Mouse (Mus musculus) CD4-positive, CD25-positive, alpha-beta regulatory T cell, adult 9 weeks (primary cell): ENCODE data around the gene D10Wsu102e. TPM values are rescaled to one million over a fixed set of nuclear protein-coding genes. Genes with fewer than 3 reads are reported as not detected.

Experiments used
- polyA plus RNA-seq: library from polyadenylated mRNA; unstranded; fragments of 100-300 nt; shearing (Covaris generic); gene quantifications from one replicate; pipeline ENCODE4 v1.2.1, GENCODE M21; 2017

D10Wsu102e gene
- polyA plus RNA-seq = 1.1 TPM

GRCm38 (mm10) chr10:83359956-83360355 lies at the start of gene D10Wsu102e:
TSS of gene D10Wsu102e (plus strand) at chr10:83360221.

GRCm38 (mm10) chr10:83337159-83337951 lies 22.7 kb upstream of the D10Wsu102e start, which contains the start of gene Slc41a2:
TSS of gene Slc41a2 (minus strand) at chr10:83337882.

GRCm38 (mm10) chr10:83533910-83534283 lies 173.9 kb downstream of the D10Wsu102e start, which contains the start of gene Aldh1l2:
TSS of gene Aldh1l2 (minus strand) at chr10:83534140.

Other genes starting within 250 kb of the D10Wsu102e start
- 0.07 TPM for gene Slc41a2, start 22.3 kb upstream of the D10Wsu102e start, polyA plus RNA-seq
- 0.27 TPM for gene Aldh1l2, start 173.9 kb downstream of the D10Wsu102e start, polyA plus RNA-seq
- gene Washc4, start 183.5 kb downstream of the D10Wsu102e start, polyA plus RNA-seq = 52.4 TPM